Mouse (Mus musculus): ENCODE results near the gene Racgap1.

The Racgap1 gene

DNA sequence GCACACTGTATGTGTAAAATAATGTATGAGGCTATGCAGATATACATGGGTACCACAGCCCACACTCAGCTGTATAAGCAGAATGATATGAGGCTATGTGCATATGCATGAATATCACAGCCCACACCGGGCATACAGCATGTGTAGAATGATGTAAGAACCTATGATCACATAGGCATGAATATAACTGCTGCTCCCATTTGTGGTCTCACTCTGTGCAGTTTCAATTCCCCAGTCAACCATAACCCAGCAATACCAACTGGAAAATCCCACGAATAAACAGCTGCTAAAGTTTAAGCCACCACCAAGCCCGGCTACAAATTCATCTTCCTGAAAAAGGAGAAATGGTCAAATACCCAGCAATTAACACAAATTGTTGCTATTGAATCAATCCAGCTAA is 32.9 kb downstream of the Racgap1 start:
- DNase-seq (ENCODE audit: low read depth, low spot score): no peak

DNA sequence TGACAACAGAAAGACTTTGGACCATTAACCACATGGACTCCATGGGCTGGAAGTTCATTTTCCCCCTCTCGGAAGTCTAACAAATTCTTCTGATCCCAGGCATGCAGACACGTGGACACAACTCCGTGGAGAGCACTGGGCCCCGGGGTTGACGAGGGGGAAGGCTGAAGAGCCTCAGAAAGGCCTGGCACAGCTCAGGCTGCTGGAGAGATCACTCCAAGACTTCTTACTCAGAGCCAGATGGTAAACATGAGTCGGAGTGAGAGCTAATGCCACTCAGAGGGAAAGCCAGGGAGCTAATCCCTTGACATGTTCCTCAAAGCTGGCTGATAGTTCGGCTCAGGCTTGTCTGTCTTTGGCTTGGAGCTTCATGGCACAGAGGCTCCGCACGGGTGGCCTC is 36.2 kb downstream of the Racgap1 start:
- no peak for DNase-seq (ENCODE audit: low read depth, low spot score)

DNA sequence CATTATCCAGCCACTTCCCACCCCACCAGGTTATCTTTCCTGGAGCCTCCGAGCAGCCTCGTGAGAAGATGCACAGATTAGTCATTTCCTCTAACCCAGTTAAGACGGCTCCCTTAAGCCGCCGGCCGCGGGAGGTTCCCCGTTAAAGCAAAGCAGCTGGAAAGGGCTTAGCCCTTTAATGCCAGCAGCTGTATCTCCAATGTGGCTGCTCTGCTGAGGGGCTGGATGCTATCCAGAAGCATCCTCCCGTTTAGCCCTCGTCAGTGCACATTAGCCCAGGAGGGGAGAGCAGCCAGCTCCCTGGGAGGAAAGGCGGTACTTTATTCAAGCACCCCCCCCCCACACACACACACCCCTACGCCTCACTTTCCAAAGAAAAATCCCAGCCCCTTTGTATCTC is 36.7 kb downstream of the Racgap1 start:
- no peak for DNase-seq (ENCODE audit: low read depth, low spot score)

DNA sequence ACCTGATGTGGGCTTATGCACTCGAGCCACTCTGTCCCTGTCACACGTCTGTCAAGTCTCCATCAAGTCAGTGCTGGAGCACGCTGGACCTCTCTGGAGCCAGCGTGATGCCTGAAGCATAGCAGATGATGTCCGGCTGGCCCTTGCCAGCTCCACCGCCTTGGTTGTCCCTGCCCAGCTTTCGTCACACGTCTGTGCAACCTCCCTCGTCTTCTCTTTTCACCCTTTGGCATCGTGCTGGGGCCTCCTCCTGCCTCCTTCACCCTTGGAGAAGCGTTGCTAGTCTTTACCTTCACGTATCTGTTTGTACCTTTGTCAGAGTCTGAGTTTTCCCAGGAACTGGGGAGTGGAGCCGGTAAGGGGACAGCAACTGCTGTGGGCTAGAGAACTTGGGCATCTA is 37.2 kb downstream of the Racgap1 start:
- no peak for DNase-seq (ENCODE audit: low read depth, low spot score)

DNA sequence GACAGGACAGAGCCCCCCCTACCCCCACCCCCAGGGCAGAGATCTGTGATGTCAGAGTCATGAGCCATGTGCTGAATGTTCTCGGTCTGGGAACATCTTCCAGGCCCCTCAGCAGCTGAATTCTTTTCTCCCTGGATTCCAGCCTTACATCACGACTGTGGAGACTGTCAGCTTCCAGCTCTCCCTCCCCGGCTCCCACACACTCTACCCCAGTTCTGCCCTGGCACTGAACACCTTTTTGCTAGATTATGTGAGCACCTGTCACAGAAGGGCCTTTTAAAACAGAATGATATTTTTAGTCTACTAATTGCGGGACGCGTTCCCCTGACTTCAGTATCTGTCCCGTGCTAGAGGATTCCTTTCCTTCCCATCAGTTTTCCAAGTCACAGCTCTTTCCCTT is 39.9 kb downstream of the Racgap1 start:
- no peak for DNase-seq (ENCODE audit: low read depth, low spot score)

DNA sequence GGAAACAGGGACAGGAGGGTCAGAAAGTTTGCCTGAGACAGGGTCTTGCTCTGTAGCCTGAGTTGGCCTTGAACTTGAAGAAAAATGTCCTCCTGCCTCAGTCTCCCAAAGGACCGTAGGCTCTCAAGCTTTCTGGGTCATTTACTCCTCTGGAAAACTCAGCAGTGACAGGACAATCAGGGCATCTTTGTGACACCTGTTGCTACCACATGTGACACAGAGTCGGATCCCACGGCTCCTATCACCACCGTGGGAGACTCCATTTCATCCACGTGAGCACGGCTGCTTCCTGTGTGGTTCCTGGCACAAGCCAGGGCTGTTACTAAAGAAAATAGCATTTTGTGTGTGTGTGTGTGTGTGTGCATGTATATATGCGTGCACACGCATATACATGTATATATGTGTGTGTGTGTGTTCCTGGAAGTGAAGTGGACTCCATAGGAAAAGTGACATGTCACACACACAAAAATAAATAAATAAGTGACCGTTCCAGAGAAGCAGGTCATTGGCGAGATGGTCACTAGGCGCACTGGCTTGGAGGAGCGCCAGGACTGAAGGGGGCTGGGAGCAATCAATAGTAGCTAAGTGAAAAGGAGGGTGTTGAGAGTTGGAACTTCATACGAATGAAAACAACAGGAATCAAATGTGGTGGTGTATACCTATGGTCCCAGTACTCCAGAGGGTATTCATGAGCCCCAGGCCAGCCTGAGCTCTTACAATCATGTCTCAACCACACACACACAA is 42.9 kb downstream of the Racgap1 start:
- DNase-seq (ENCODE audit: low read depth, low spot score): no peak

DNA sequence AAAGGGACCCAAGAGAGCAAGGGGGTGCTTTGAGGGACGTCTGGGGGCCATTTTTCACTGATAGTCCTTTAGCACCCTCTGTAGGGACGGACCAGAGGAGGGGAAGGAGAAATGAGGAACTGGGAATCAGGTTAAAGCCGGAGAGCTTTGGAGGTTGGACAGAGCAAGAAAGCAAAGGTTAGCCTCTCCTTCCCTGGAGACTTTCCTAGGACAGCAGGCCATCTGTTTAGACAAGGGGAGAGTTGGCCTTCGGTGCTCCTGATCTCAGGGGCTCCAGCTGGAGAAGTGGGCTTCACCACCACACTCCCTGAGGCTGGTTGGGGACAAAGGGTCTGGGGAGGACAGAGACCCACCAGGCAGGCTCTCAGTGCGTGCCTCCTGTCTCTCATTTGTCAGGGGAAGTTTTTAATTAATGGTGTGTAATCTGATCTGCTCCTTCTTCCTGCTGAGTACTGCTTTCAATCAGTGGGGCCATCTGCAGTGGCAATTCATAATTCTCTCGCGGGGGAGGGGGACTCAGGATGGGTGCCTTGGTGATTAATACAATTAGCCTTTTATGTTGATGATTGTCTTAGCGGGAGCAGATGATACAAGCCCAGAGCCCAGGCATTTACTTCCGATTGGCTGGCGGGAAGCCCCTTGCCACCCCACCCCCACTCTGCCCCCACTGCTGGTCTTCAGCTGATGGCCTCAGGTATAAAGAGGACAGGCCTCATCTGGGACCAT is 43.9 kb downstream of the Racgap1 start:
- peak; percentile 22 for DNase-seq (ENCODE audit: low read depth, low spot score)

DNA sequence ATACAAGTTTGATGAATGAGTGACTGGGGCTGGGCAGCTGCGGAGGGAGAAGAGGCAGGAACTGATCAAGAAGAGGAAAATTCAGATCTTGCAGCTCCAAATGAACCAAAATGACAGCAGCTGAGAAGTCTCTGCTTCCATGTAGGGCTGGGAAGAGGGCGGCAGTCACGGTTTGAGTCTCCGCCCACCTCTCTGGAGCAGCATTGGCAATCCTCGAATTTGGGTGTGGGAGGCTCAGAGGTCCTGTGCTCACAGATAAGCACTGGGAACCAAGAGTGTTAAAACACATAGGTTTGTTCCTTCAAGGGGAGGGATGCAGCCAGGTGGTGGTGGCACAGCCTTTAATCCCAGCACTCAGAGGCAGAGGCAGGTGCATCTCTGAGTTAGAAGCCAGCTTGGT is 44.9 kb downstream of the Racgap1 start:
- no peak for DNase-seq (ENCODE audit: low read depth, low spot score)

DNA sequence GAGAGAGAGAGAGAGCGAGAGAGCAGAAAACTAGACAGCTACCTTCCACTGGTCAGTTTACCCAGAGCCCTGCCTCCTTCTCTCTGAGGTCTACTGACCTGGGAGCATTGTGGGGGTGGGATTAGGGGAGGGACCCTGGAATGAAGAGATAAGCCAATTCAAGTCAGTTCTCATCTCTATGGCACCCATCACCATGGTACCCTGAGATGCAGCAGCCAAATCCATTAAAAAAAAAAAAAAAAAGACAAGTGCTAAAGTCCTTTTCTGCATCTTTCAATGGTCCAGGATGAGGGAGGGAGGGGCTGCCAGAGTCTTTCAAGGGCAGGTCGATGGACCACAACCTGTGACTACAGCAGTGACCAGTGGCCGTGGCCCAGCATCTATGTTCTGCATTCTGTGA is 45.9 kb downstream of the Racgap1 start:
- DNase-seq (ENCODE audit: low read depth, low spot score): peak; percentile 26

DNA sequence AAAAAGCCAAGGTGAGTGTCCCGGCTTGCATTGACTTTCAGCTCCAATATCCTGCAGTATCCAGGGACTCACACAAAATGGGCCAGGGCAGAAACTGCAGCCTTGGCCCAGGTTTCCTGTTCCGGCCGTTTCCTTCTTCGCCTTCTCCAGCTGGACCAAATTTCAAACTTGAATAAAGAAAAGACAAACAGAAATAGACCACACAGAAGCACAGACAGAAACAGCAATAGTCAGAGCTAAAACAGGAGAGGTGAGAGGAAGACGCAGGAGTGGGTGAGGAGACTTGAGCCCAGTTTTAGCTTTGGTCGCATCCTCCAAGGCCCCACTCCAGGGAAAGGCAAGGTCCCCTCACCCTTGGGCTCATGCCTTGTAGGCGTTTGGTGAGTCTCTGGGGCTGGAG is 48.2 kb downstream of the Racgap1 start:
- DNase-seq (ENCODE audit: low read depth, low spot score): no peak

DNA sequence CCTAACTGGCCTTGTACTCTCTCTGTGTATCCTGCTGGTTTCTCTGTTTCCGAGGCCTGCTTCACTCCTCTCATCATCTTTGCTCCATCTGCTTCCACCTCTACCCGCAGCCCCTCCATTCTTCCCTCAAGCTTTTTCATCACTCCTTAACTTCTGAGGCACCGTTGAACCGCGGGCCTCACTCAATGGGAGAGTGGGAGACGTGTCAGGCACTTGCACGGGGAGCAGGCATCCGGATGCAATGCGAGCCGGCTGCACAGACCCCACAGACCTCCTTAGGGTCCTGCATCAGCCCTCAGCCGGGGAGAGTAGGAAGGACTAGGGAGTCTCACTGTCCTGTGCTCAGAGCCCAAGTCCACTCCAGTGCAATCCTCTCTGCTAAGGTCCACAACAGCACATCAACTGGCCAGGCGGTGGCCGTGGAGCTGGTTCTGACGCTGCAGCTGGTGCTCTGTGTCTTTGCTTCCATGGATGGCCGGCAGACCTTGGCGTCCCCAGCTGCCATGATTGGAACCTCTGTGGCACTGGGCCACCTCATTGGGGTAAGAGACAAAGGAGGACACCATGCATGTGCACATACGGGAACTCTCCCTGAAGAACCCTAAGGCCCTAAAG is 49.1 kb downstream of the Racgap1 start:
- no peak for DNase-seq (ENCODE audit: low read depth, low spot score)

DNA sequence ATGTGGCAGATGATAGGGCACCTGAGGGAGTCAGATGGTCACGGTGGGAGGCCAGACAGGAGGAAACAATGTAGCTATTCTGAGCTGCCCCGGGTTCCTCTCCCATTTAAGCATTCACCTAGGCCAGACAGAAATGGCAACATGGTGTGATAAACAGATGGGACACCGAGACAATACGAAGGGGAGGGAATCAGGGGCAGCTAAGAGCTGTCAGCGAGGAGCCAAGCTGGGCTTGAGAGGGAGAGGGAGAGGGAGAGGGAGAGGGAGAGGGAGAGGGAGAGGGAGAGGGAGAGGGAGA is 49.7 kb downstream of the Racgap1 start:
- DNase-seq (ENCODE audit: low read depth, low spot score): no peak

DNA sequence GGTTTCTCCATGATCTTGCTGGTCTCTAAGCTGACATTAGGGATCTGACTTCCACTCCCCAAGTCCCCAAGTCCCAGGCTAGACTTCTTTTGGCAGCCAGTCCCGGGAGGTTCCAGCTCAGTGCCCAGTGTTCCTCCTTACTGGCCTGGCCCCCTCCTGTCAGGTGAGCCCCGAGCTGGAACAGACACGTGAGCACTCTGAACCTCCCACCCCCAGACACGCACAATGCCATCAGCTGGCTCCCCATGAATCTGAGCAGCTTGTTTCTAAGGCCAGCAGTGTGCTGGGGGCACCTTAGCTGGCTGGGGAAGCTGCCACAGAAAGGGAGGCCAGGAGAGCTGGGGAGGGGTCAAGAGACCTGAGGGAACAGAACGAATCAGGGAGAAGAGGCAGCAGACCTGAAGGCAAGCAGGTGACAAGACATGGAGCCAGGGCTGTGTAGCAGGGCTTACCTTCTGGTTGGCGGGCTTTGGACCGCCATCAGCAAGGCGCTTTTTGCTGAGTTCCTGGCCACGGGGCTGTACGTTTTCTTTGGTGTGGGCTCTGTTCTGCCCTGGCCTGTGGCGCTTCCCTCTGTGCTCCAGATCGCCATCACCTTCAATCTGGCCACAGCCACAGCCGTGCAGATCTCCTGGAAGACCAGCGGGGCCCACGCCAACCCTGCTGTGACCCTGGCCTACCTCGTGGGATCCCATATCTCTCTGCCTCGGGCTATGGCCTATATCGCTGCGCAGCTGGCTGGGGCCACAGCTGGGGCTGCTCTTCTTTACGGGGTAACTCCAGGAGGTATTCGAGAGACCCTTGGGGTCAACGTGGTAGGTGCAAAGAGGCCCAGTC is 50.3 kb downstream of the Racgap1 start, which contains the start of gene Aqp6:
TSS of gene Aqp6 (plus strand) at position 415 of the 837 bp plus-strand sequence.
- no peak for DNase-seq (ENCODE audit: low read depth, low spot score)

DNA sequence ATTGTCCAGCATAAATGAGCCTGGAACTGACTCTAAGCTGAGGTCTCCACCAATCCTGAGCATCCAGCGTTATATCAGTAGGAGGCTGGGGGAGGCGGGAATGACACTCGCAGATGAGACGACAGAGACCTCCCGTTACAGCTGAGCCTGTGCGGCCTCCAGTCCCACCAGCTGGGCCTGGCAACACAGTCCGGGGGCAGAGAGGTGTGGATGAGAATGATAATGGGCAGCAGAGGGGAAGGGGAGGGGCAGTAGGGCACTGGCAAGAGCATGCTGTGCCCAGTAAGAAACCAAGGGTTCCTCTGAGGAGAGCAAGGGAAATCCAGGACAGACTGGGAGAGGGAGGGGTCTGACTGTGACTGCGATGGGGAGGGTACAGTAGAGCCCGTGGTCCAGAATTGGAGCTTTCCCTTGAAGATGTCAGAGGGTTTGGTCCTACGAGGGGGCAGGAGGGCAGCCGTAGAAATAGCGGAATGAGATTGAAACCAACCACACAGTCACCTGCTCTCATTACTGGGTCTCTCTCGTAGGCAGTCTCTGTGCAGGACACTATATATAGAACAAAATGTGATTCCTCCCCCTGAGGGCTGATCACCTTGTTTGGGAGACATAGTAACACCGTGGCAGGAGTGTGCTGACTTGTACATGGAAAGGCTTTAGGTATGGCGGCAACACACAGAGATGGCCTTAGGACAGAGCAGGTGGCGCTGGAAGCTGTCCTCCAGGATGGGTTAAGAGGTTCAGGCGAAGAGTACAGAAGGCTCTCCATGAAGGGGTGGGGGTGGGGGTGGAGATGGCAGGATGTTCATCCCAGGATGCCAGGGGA is 52.0 kb downstream of the Racgap1 start:
- no peak for DNase-seq (ENCODE audit: low read depth, low spot score)

DNA sequence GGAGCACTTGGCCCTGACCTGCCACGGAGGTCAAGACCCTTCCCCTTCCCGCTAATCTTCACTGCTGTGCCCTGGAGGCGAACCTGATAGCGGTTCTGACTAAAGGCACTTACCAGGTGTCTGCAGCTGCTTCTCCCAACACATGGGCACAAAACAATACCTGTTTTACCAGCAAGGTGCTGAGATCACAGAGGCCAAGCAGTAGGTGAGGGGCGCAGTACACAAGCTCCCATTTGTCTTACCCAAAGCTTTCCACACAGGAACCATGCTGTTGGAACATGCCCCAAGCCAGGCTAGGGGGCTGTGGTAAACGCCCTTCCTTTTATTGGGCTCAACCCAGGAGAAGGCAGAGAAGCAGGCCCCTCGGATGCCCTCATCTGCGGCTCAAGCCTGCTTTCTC is 53.9 kb downstream of the Racgap1 start:
- DNase-seq (ENCODE audit: low read depth, low spot score): no peak

DNA sequence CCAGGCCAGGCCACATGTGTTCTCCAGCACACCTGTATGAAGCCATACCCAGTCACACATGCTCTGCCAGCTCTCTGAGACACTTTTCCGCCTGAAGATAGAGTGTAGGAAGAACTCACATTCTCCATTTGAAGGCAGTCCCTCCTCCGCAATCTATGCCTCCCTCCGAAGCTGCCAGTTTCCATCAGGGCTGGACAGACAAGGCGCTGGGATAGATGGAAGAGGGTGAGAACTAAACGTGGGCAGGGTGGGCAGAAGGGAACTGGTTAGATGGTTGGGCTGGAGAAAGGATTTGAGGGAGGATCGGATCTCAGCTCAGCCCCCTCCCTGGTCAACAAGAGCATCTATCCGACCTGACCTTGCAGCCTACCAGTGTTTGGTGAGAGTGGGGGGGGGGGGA is 54.6 kb downstream of the Racgap1 start:
- no peak for DNase-seq (ENCODE audit: low read depth, low spot score)

DNA sequence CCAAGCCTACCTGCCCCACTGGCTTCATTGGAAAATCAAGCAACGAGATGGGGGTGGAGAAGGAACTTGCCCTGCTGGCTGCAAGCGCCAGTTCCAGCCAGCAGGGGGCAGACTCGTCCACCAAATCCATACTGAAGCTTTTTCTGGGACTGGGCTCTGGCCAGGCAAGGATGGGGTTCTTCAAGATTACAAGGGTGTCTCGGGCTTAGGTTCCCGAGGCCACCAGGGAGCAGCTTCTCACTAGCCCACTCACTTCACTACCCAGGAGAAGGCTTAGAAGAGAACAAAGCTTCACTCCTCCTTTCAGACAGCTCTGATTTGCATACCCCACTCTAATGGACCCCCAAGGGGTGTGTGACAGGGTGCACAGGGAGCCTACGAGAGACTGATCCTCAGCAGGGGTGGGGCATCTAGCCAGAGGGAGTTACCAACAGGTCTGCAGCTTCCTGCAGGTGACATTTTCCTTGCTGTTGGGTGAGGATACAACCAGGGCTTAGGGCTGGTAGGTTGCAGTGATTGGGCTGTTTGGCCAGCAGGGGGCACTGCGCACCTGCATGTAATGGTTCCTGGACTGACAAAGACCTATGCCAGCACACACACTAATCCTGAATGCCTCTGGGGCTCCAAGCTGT is 55.3 kb downstream of the Racgap1 start:
- DNase-seq (ENCODE audit: low read depth, low spot score): peak; percentile 63

DNA sequence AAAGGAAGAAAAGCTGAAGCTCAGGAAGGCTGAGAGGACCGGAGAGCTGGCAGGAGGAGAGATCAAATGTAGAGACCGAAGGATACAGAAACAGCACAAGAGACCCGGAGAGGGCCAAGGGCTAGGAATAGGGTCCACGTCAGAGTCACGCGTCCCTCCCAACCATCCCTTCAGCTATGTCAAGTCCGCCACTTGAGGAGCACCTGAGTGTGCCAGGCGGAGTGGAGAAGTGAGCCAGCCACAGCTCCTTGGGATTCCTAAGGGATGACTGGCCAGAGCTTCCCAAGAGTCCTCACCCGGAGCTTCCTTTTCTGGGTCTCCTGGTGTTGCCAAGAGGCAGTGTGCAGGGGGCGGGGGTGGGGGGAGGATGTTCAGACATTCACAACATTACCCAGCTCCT is 56.5 kb downstream of the Racgap1 start:
- DNase-seq (ENCODE audit: low read depth, low spot score): no peak

DNA sequence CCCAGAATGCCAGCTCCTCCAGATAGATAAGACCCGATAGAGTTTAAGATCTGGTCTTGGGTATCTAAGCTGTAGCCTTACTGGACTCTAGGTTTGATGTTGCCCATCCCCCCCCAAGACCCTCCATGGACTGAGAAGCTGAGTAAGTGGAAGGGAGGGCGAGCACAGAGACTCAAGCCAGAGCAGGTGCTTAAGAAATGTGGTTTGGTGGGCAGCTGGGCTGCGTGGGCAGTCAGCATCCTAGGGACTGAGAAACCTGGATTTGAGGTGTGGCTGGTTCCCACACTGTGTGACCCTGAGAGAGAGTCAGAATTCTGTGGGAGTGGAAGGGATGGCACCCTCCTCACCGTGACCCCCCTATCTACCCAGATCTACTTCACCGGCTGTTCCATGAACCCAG is 58.6 kb downstream of the Racgap1 start:
- DNase-seq (ENCODE audit: low read depth, low spot score): no peak

DNA sequence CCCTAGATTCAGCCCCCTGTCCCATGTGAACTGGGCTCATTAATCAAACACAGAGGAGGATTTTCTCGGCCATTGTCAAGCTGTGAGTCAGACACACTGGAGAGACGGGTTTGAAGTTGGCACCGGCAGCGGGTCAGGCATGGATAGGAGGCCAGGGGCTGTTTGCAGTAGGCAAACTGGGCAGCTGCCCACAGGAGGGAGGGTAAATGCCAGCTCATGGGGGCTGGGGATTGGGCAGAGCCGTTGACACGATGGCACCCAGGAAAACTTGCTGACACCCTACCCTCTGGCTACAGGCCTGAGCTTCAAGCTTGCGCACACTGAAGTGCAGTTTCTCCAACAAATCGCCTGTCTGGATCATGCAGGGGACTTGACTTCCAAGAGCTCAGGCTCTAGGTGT is 59.3 kb downstream of the Racgap1 start:
- DNase-seq (ENCODE audit: low read depth, low spot score): no peak
